In the genomic region with DNA sequence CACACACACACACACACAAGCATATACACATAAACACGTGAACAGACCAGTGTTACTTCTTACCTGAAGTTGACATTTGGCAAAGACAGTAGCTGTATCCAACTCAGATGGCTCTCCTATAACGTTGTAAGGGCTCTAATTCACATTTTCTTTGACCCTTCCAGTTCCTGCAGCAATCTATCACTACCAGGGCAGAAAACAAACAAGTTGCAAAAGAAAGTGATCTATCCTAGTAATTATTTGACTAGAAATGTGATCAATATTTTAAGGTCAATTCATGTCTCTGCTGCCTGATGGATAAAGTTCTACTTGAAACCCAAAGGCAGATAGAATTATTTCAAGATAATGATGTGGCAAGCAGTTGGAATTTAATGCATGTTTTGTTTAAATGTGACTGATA, we compare ENCODE assay signal across 21 mouse cellular contexts. TPM values are rescaled to one million over a fixed set of nuclear protein-coding genes. Genes with fewer than 3 reads are reported as not detected.
"Had no signal": no experiment of that assay in that cellular context is flagged by ENCODE, and none has a peak within 500 bp of the region (broad histone marks: within the 10 kb centered on the region; RNA-seq: fewer than 3 reads in every experiment).

No protein-coding gene starts in this region.

- H3K9me3 ChIP-seq: midbrain, embryonic 10.5 days; midbrain, embryonic 12.5 days; neural tube, embryonic 13.5 days; neural tube, embryonic 15.5 days; stomach, embryonic 15.5 days had no signal

- H3K27ac ChIP-seq: midbrain, embryonic 10.5 days; midbrain, embryonic 12.5 days; neural tube, embryonic 13.5 days; neural tube, embryonic 15.5 days; stomach, embryonic 15.5 days; stomach, postnatal 0 days had no signal

- H3K9ac ChIP-seq: lung, embryonic 14.5 days; midbrain, embryonic 12.5 days; neural tube, embryonic 13.5 days; neural tube, embryonic 15.5 days; stomach, embryonic 15.5 days had no signal

- H3K4me2 ChIP-seq: lung, embryonic 14.5 days; midbrain, embryonic 12.5 days; neural tube, embryonic 13.5 days; neural tube, embryonic 15.5 days; stomach, embryonic 15.5 days had no signal

- H3K36me3 ChIP-seq: midbrain, embryonic 10.5 days; midbrain, embryonic 12.5 days; neural tube, embryonic 13.5 days; neural tube, embryonic 15.5 days; stomach, embryonic 15.5 days had no signal

- H3K27me3 ChIP-seq: midbrain, embryonic 12.5 days; neural tube, embryonic 13.5 days; neural tube, embryonic 15.5 days; stomach, embryonic 15.5 days had no signal

- DNase-seq: lung, adult 18-20 months; lung, embryonic 14.5 days; lung, postnatal 10 days; lung, postnatal 4 days; midbrain, embryonic 14.5 days; retina, postnatal 1 day; right cerebral cortex, adult 18-20 months; right cerebral cortex, postnatal 25 days; right cerebral cortex, postnatal 4 days; spleen, adult 18-20 months; thymus, adult 2 months; thymus, postnatal 25 days; thymus, postnatal 4 days had no signal

- H3K4me1 ChIP-seq: midbrain, embryonic 10.5 days; midbrain, embryonic 12.5 days; neural tube, embryonic 13.5 days; neural tube, embryonic 15.5 days; stomach, embryonic 15.5 days had no signal

- ATAC-seq: midbrain, embryonic 16.5 days had no signal

- H3K4me3 ChIP-seq: midbrain, embryonic 10.5 days; midbrain, embryonic 12.5 days; myocyte; neural tube, embryonic 13.5 days; neural tube, embryonic 15.5 days; stomach, embryonic 15.5 days had no signal

RNA-seq across cellular contexts. Expression of a gene that starts 37.5 kb away (rescaled TPM):
- polyA plus RNA-seq: lung, embryonic 14.5 days; midbrain, embryonic 10.5 days; midbrain, embryonic 12.5 days; midbrain, embryonic 16.5 days had no signal
